Mouse (Mus musculus) midbrain, postnatal 0 days (tissue): Measurements from ENCODE around the gene Mrpl23. TPM values are rescaled to one million over a fixed set of nuclear protein-coding genes. Genes with fewer than 3 reads are reported as not detected.
A peak's percentile ranks its signal among the peaks of the same experiment; 100 is the strongest.

Source experiments
- ATAC-seq: fragments of 200-750 bp; cut with Nextera tagmentation; 2 replicates; pipeline ENCODE4 v1.8.0; 2017; ENCODE audit warnings: moderate number of reproducible peaks, mild to moderate bottlenecking, moderate TSS enrichment, moderate library complexity; ENCODE audit not compliant: low FRiP score
- DNase-seq: peaks from one replicate; pipeline ENCODE4 v3.0.0-alpha.2; 2015; ENCODE audit warnings: low spot score
- H3K27ac ChIP-seq: fragments of 300-500 bp; sonication (generic); 2 replicates; pipeline ENCODE4 v1.5.1; 2014; ENCODE audit warnings: low read depth, mild to moderate bottlenecking, low read length, mixed read lengths
- H3K27me3 ChIP-seq: fragments of 300-500 bp; sonication (generic); 2 replicates; pipeline ENCODE4 v1.6.1; 2014; ENCODE audit warnings: low read length, control low read depth, mixed read lengths; ENCODE audit not compliant: insufficient read depth
- H3K36me3 ChIP-seq: fragments of 300-500 bp; sonication (generic); 2 replicates; pipeline ENCODE4 v1.6.1; 2014; ENCODE audit warnings: low read length, control low read depth, mixed read lengths; ENCODE audit not compliant: insufficient read depth
- H3K4me1 ChIP-seq: fragments of 300-500 bp; sonication (generic); 2 replicates; pipeline ENCODE4 v1.6.1; 2014; ENCODE audit warnings: mild to moderate bottlenecking, control low read depth, antibody characterized with exemption, low read length, mixed read lengths; ENCODE audit not compliant: insufficient read depth
- H3K4me2 ChIP-seq: fragments of 300-500 bp; sonication (generic); 2 replicates; pipeline ENCODE4 v1.6.1; 2014; ENCODE audit warnings: low read depth, mild to moderate bottlenecking, low read length, mixed read lengths; ENCODE audit not compliant: poor library complexity, severe bottlenecking
- H3K4me3 ChIP-seq: fragments of 300-500 bp; sonication (generic); 2 replicates; pipeline ENCODE4 v1.5.1; 2014; ENCODE audit warnings: low read depth, mild to moderate bottlenecking, low read length, moderate library complexity
- H3K9ac ChIP-seq: fragments of 300-500 bp; sonication (generic); replicated peaks from 2 replicates; pipeline ENCODE4 v1.6.1; 2014; ENCODE audit warnings: mild to moderate bottlenecking, low read length, moderate library complexity, mixed read lengths; ENCODE audit not compliant: poor library complexity, severe bottlenecking
- H3K9me3 ChIP-seq: fragments of 300-500 bp; sonication (generic); 2 replicates; pipeline ENCODE4 v1.6.1; 2016; ENCODE audit warnings: low read length, control low read depth
- CTCF ChIP-seq: IDR thresholded peaks from 2 replicates; pipeline ENCODE4 v1.5.1; 2016; ENCODE audit warnings: antibody characterized with exemption, mild to moderate bottlenecking
- WGBS: fragments of 180-500 bp; shearing (Covaris S2); extraction: QIAGEN DNeasy Blood & Tissue Kit; methylation state at CpG from one replicate; pipeline ENCODE4 v1.1.7; 2014; 5-methylcytosine and 5-hydroxymethylcytosine counted together
- polyA plus RNA-seq: library from polyadenylated mRNA; unstranded; fragments of >200 nt; fragmentation: Nextera tagmentation; extraction: Ambion mirVana; gene quantifications from 2 replicates; pipeline ENCODE4 v1.2.1, GENCODE M21; 2015
- total RNA-seq: library from RNA; depleted of rRNA; stranded (reverse); fragments of >200 nt; gene quantifications from 2 replicates; pipeline ENCODE4 v1.2.3, GENCODE M21; 2014

The Mrpl23 gene
- total and polyA plus RNA-seq, 2 experiments from 2014 or later: 24.6 to 60.8 TPM

- H3K4me1 ChIP-seq: peaks cover 4% of the 10 kb centered on the region; the same call in 1 of the 2 replicates
- no peak overlapping the region for H3K4me3 ChIP-seq
- DNase-seq (peak; percentile 62), ATAC-seq (no peak)
- WGBS: 13% methylated on average over 12 of the region's 12 CpGs
- no peak for TF ChIP-seq CTCF
- no peaks in the 10 kb centered on the region for H3K36me3 ChIP-seq
- no peaks in the 10 kb centered on the region for H3K9me3 ChIP-seq
- H3K27me3 ChIP-seq: no peaks in the 10 kb centered on the region
- H3K9ac ChIP-seq: no peak overlapping the region
- peak overlapping the region; percentile 57; the same call in 1 of the 2 replicates for H3K27ac ChIP-seq
- H3K4me2 ChIP-seq: no peak overlapping the region
Measured at GRCm38 (mm10) chr7:142510021-142510777, 22.3 kb upstream of the Mrpl23 start.

- ATAC-seq: no peak
- Histone ChIP-seq H3K9me3 (no peaks in the 10 kb centered on the region), H3K4me2 (no peak overlapping the region), H3K27me3 (no peaks in the 10 kb centered on the region), H3K9ac (no peak overlapping the region), H3K36me3 (no peaks in the 10 kb centered on the region), H3K27ac (no peak overlapping the region), H3K4me1 (peaks cover 8% of the 10 kb centered on the region; the same call in 1 of the 2 replicates), H3K4me3 (no peak overlapping the region)
- DNase-seq: no peak
- no peak for TF ChIP-seq CTCF
- WGBS: 91% methylated on average over 4 of the region's 4 CpGs
Measured at GRCm38 (mm10) chr7:142514048-142514447, 18.4 kb upstream of the Mrpl23 start.

GRCm38 (mm10) chr7:142516221-142516978 is 16.1 kb upstream of the Mrpl23 start:
- H3K9ac ChIP-seq: peak overlapping the region; percentile 33; the same call in 1 of the 2 replicates
- TF ChIP-seq CTCF: no peak
- 43% methylated on average over 21 of the region's 21 CpGs for WGBS
- DNase-seq (peak; percentile 17), ATAC-seq (no peak)
- H3K4me1 ChIP-seq: peaks cover 8% of the 10 kb centered on the region; the same call in 1 of the 2 replicates
- no peaks in the 10 kb centered on the region for H3K36me3 ChIP-seq
- H3K27ac ChIP-seq: 0 out of 2 replicates have a peak overlapping the region, but pooled peaks have one; percentile 3
- H3K4me3 ChIP-seq: no peak overlapping the region
- no peak overlapping the region; the same call in 1 of the 2 replicates for H3K4me2 ChIP-seq
- H3K9me3 ChIP-seq: no peaks in the 10 kb centered on the region
- no peaks in the 10 kb centered on the region for H3K27me3 ChIP-seq

GRCm38 (mm10) chr7:142517531-142517930 is 15.0 kb upstream of the Mrpl23 start:
- DNase-seq (no peak), ATAC-seq (no peak)
- 98% methylated on average over 3 of the region's 3 CpGs for WGBS
- H3K4me2 ChIP-seq: no peak overlapping the region
- H3K36me3 ChIP-seq: no peaks in the 10 kb centered on the region
- no peaks in the 10 kb centered on the region for H3K27me3 ChIP-seq
- H3K9me3 ChIP-seq: no peaks in the 10 kb centered on the region
- no peak overlapping the region for H3K4me3 ChIP-seq
- no peak overlapping the region for H3K9ac ChIP-seq
- peaks cover 8% of the 10 kb centered on the region; the same call in 1 of the 2 replicates for H3K4me1 ChIP-seq
- no peak for TF ChIP-seq CTCF
- no peak overlapping the region for H3K27ac ChIP-seq

GRCm38 (mm10) chr7:142520331-142520730 is 12.2 kb upstream of the Mrpl23 start:
- no peak for DNase-seq
- no peak for TF ChIP-seq CTCF
- Histone ChIP-seq H3K9me3 (no peaks in the 10 kb centered on the region), H3K27ac (no peak overlapping the region), H3K4me3 (no peak overlapping the region), H3K9ac (no peak overlapping the region), H3K27me3 (no peaks in the 10 kb centered on the region), H3K4me2 (no peak overlapping the region), H3K36me3 (no peaks in the 10 kb centered on the region), H3K4me1 (peaks cover 8% of the 10 kb centered on the region; the same call in 1 of the 2 replicates)
- no peak for ATAC-seq
- 89% methylated on average over 4 of the region's 4 CpGs for WGBS

GRCm38 (mm10) chr7:142522352-142522751 is 10.1 kb upstream of the Mrpl23 start:
- H3K27me3 ChIP-seq: no peaks in the 10 kb centered on the region
- H3K4me1 ChIP-seq: no peaks in the 10 kb centered on the region
- H3K9ac ChIP-seq: no peak overlapping the region
- no peak for ATAC-seq
- H3K36me3 ChIP-seq: no peaks in the 10 kb centered on the region
- 35% methylated on average over 4 of the region's 4 CpGs for WGBS
- peak; percentile 47 for TF ChIP-seq CTCF
- no peak overlapping the region for H3K27ac ChIP-seq
- no peak overlapping the region for H3K4me2 ChIP-seq
- no peak overlapping the region for H3K4me3 ChIP-seq
- no peak for DNase-seq
- H3K9me3 ChIP-seq: no peaks in the 10 kb centered on the region
